Mouse (Mus musculus): ENCODE data around the gene Sap25.

- TF ChIP-seq CTCF (IDR thresholded peaks at IDR 0.05; ENCODE audit: low read depth) (peak; percentile 70), EP300 (IDR thresholded peaks at IDR 0.05; ENCODE audit: low read depth) (no peak)
These were observed 13.6 kb downstream of the Sap25 start for GRCm38 (mm10) chr5:137654746-137655145.

Measured in liver, embryonic 14.5 days (tissue).